Mouse (Mus musculus): ENCODE results near the gene Gle1. TPM values are rescaled to one million over a fixed set of nuclear protein-coding genes. Genes with fewer than 3 reads are reported as not detected.
"Not testable (repeated sequence)": the region's sequence is repeated elsewhere in the genome, so short reads cannot be mapped to it uniquely, and the experiment has no call there.

The Gle1 gene
- 6.5 and 7.0 TPM in 2 replicates for polyA plus RNA-seq (2012)

- TF ChIP-seq TAL1 (IDR thresholded peaks at IDR 0.05; ENCODE audit: low read length), result no peak
- no peak for TF ChIP-seq GATA1 (IDR thresholded peaks at IDR 0.05; ENCODE audit: low read length)
- Histone ChIP-seq H3K27me3 (ENCODE audit: control insufficient read depth) (no peaks in the 10 kb centered on the region), H3K36me3 (ENCODE audit: control insufficient read depth) (peaks cover 53% of the 10 kb centered on the region), H3K9me3 (ENCODE audit: control insufficient read depth, low read length) (no peaks in the 10 kb centered on the region), H3K4me1 (ENCODE audit: control insufficient read depth) (peaks cover 24% of the 10 kb centered on the region), H3K4me3 (replicated peaks) (peak within 1 kb of the TSS; percentile 88)
These were observed at the start of gene Gle1 for GRCm38 (mm10) chr2:29934906-29935599. TSS of gene Gle1 (plus strand) at chr2:29935426.

GRCm38 (mm10) chr2:29886659-29887292 is 48.5 kb upstream of the Gle1 start:
- H3K4me1 ChIP-seq (ENCODE audit: control insufficient read depth), result peaks cover 34% of the 10 kb centered on the region
- not testable (repeated sequence) for H3K9me3 ChIP-seq (ENCODE audit: control insufficient read depth, low read length); H3K4me3 ChIP-seq (replicated peaks)
- H3K27me3 ChIP-seq (ENCODE audit: control insufficient read depth), result peaks cover 27% of the 10 kb centered on the region
- peaks cover 33% of the 10 kb centered on the region for H3K36me3 ChIP-seq (ENCODE audit: control insufficient read depth)

GRCm38 (mm10) chr2:29889066-29889944 is 45.9 kb upstream of the Gle1 start, which contains the start of gene Odf2:
TSS of gene Odf2 (plus strand) at chr2:29889221.
- H3K4me1 ChIP-seq (ENCODE audit: control insufficient read depth), result peaks cover 38% of the 10 kb centered on the region
- no peaks in the 10 kb centered on the region for H3K9me3 ChIP-seq (ENCODE audit: control insufficient read depth, low read length)
- peaks cover 36% of the 10 kb centered on the region for H3K36me3 ChIP-seq (ENCODE audit: control insufficient read depth)
- no peak for TF ChIP-seq GATA1 (IDR thresholded peaks at IDR 0.05; ENCODE audit: low read length)
- no peak for TF ChIP-seq TAL1 (IDR thresholded peaks at IDR 0.05; ENCODE audit: low read length)
- H3K4me3 ChIP-seq (replicated peaks), result peak within 1 kb of the TSS; percentile 94
- peaks cover 27% of the 10 kb centered on the region for H3K27me3 ChIP-seq (ENCODE audit: control insufficient read depth)

- Histone ChIP-seq H3K36me3 (ENCODE audit: control insufficient read depth) (peaks cover 45% of the 10 kb centered on the region), H3K27me3 (ENCODE audit: control insufficient read depth) (peaks cover 27% of the 10 kb centered on the region), H3K4me3 (replicated peaks) (peak overlapping the region; percentile 94), H3K9me3 (ENCODE audit: control insufficient read depth, low read length) (no peaks in the 10 kb centered on the region), H3K4me1 (ENCODE audit: control insufficient read depth) (peaks cover 38% of the 10 kb centered on the region)
- TF ChIP-seq GATA1 (IDR thresholded peaks at IDR 0.05; ENCODE audit: low read length), result no peak
- TF ChIP-seq TAL1 (IDR thresholded peaks at IDR 0.05; ENCODE audit: low read length), result no peak
These were observed 45.0 kb upstream of the Gle1 start for GRCm38 (mm10) chr2:29889991-29890833.

- H3K4me1 ChIP-seq (ENCODE audit: control insufficient read depth), result peaks cover 36% of the 10 kb centered on the region
- TF ChIP-seq GATA1 (IDR thresholded peaks at IDR 0.05; ENCODE audit: low read length), result no peak
- no peak for TF ChIP-seq TAL1 (IDR thresholded peaks at IDR 0.05; ENCODE audit: low read length)
- peaks cover 22% of the 10 kb centered on the region for H3K27me3 ChIP-seq (ENCODE audit: control insufficient read depth)
- H3K36me3 ChIP-seq (ENCODE audit: control insufficient read depth), result peaks cover 59% of the 10 kb centered on the region
- peak overlapping the region; percentile 94 for H3K4me3 ChIP-seq (replicated peaks)
- H3K9me3 ChIP-seq (ENCODE audit: control insufficient read depth, low read length), result no peaks in the 10 kb centered on the region
These were observed 43.5 kb upstream of the Gle1 start for GRCm38 (mm10) chr2:29891773-29892172.

GRCm38 (mm10) chr2:29896071-29896470 is 39.2 kb upstream of the Gle1 start:
- Histone ChIP-seq H3K4me1 (ENCODE audit: control insufficient read depth) (peaks cover 16% of the 10 kb centered on the region), H3K27me3 (ENCODE audit: control insufficient read depth) (no peaks in the 10 kb centered on the region), H3K36me3 (ENCODE audit: control insufficient read depth) (peaks cover 98% of the 10 kb centered on the region), H3K4me3 (replicated peaks) (no peak overlapping the region), H3K9me3 (ENCODE audit: control insufficient read depth, low read length) (no peaks in the 10 kb centered on the region)
- no peak for TF ChIP-seq TAL1 (IDR thresholded peaks at IDR 0.05; ENCODE audit: low read length)
- no peak for TF ChIP-seq GATA1 (IDR thresholded peaks at IDR 0.05; ENCODE audit: low read length)

GRCm38 (mm10) chr2:29897366-29897765 is 37.9 kb upstream of the Gle1 start:
- H3K27me3 ChIP-seq (ENCODE audit: control insufficient read depth), result no peaks in the 10 kb centered on the region
- H3K36me3 ChIP-seq (ENCODE audit: control insufficient read depth), result peaks cover 98% of the 10 kb centered on the region

GRCm38 (mm10) chr2:29898081-29898480 is 37.1 kb upstream of the Gle1 start:
- Histone ChIP-seq H3K27me3 (ENCODE audit: control insufficient read depth) (no peaks in the 10 kb centered on the region), H3K4me1 (ENCODE audit: control insufficient read depth) (no peaks in the 10 kb centered on the region), H3K9me3 (ENCODE audit: control insufficient read depth, low read length) (no peaks in the 10 kb centered on the region), H3K4me3 (replicated peaks) (no peak overlapping the region), H3K36me3 (ENCODE audit: control insufficient read depth) (peaks cover 98% of the 10 kb centered on the region)
- no peak for TF ChIP-seq GATA1 (IDR thresholded peaks at IDR 0.05; ENCODE audit: low read length)
- TF ChIP-seq TAL1 (IDR thresholded peaks at IDR 0.05; ENCODE audit: low read length), result no peak

More at GRCm38 (mm10) chr2:29897366-29897765, 37.9 kb upstream of the Gle1 start:
- Histone ChIP-seq H3K4me1 (ENCODE audit: control insufficient read depth) (peaks cover 4% of the 10 kb centered on the region), H3K9me3 (ENCODE audit: control insufficient read depth, low read length) (no peaks in the 10 kb centered on the region), H3K4me3 (replicated peaks) (no peak overlapping the region)
- no peak for TF ChIP-seq TAL1 (IDR thresholded peaks at IDR 0.05; ENCODE audit: low read length)
- TF ChIP-seq GATA1 (IDR thresholded peaks at IDR 0.05; ENCODE audit: low read length), result no peak
